Mouse (Mus musculus) cerebellum, postnatal 10 days (tissue): ENCODE results near the gene Irs3.

ENCODE experiments used
- DNase-seq, 2 experiments: peaks; one replicate each; pipeline ENCODE4 v3.0.0; 2021; ENCODE audit warnings: mixed read lengths in 2 of 2

Gene Irs3

DNA sequence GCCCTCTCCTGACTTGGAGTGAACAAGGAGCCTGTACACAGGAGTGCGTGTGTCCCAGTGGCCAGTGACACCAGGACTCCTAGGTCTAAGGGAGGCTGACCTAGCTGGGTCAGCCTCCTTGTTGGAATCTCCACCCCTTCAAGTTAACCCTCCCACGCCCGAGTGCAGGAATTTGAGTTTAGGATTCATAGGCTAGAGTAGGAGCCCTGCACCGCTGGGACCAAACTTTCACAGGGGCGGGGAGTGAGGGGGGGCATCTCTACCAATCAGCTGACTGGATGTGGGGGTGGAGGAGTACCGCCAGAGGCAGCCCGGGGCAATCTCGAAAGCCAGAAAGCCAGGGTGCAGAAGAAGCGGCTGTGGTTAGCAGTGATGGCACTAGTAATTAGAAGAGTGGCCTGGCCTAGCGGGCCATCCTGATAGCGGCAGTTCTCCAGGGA is at the start of gene Irs3:
TSS of gene Irs3 (minus strand) at position 63 of the 440 bp plus-strand sequence.
- no peak for DNase-seq

GRCm38 (mm10) chr5:137694796-137695195 is 49.3 kb upstream of the Irs3 start:
- no peak for DNase-seq

DNA sequence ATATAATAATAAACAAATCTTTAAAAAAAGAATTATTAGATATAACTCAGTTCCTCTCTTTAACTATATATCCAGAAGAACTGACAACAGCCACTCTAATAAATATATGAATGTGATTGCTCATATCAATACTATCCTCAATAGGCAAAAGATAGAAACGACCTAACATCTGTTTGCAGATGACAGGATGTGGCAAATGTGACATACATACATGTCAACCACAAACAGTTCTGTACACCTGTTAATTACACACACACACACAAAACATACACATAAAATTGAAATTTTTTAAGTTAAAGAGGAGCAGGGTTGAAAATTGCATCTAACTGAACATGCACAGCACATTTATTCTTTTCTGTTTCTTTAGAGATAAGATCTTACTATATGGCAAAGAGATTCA is 46.4 kb upstream of the Irs3 start:
- no peak for DNase-seq

GRCm38 (mm10) chr5:137690531-137690930 is 45.0 kb upstream of the Irs3 start:
- DNase-seq = no peak

DNA sequence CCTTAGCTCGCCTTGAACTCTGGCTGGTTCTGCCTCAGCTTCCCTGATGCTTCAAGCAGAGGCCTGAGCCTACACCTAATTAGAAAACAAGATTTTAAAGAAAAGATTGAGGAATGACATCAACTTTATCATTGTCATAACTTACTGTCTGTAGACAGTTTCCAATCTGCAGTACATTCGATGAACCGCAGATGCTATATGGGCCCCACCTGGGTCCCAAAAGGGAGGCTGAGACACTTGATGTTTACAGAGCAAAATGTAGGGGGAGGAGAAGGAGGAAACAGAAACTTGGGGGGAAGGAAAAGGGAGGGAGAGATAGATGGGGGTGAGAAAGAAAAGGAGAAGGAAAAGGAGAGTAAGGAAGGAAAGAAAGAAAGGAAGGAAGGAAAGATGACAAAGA is 44.5 kb upstream of the Irs3 start:
- DNase-seq = no peak

DNA sequence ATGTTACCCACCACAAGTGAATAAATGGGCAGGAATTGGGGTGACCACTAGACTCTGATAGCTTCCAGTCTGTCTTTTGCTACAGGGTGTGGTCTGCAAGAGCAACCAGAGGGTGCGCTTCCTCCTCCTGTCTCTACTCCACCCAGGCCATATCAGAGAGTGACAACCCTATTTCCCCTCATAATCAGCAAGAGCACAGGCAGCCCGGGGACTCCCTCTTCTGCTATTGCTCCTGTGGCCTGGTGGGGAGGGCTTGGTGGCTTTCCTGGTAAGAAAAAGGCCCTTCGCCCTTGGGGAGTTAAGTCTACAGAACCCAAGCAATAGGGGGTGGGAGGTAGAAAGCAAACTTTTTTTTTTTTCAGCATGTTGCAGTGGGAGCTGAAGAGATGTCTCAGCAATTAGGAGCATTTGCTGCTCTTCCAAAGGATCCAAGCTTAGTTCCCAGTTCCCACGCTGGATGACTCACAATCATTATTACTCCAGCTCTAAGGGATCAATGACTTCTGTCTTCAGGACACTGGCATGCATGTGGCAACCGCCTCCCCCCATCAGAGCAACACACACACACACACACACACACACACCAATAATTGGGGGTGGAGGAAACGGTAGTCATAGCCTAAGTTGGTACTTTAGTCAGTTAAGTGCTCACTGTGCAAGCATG is 40.7 kb upstream of the Irs3 start:
- no peak for DNase-seq

DNA sequence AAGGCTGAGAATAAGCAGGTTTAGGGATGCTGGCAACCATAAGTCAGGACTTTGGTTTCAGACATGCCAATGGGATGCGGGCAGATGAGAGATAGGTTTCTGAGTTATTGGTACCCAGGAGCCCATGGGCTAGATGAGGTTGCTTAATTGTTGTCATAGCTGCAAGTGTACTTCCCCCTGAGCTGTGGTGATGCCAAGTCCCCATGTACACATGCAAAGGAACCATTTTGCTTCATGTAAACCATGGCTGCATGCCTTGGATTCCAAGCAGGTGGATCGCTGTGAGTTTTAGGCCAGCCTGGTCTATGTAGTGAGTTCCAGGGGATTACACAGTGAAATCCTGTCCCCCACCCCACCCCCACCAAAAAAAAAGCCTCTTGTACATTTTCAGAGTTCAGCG is 40.1 kb upstream of the Irs3 start:
- no peak for DNase-seq

DNA sequence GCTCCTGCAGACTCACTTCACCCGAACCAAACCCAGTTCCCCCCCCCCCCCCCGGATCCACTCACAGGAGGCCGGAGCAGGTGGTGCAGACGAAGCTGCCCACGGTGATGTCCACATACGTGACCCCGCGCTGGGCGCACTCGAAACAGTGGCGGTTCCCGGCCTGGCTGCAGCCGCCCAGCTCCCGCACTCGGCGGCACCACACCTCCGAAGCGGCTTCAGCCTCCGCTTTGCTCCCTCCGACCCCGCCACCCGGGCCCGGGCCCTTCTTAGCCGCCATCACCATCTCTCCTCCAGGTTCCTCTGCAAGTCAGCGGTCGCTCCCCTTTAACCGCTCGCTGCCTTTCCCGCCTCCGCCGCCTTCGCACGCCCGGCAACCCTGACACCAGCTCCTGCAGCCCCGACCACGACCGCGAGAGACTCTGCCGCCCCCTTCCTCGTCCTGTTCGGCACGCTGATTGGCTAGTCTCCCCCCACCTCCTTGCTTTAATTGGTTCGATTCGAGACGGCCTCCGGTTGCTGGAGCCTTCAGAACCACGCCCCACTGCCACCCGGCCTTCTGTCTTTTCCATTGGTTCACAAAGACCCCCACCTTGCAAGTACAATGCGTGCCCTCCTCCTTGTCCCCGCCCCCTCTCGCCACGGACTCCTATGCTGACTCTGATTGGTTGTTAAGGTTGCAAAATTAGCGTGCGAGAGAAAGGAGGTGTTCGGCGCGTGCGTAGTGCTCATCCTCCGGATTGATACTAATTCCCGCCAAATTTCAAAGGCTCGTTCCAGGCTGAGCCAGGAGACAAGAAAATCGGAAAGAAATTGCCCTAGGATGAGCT is 39.0 kb upstream of the Irs3 start, which contains the start of gene Agfg2:
TSS of gene Agfg2 (minus strand) at position 433 of the 830 bp plus-strand sequence.
- peak; percentile 99 to 100 for DNase-seq

DNA sequence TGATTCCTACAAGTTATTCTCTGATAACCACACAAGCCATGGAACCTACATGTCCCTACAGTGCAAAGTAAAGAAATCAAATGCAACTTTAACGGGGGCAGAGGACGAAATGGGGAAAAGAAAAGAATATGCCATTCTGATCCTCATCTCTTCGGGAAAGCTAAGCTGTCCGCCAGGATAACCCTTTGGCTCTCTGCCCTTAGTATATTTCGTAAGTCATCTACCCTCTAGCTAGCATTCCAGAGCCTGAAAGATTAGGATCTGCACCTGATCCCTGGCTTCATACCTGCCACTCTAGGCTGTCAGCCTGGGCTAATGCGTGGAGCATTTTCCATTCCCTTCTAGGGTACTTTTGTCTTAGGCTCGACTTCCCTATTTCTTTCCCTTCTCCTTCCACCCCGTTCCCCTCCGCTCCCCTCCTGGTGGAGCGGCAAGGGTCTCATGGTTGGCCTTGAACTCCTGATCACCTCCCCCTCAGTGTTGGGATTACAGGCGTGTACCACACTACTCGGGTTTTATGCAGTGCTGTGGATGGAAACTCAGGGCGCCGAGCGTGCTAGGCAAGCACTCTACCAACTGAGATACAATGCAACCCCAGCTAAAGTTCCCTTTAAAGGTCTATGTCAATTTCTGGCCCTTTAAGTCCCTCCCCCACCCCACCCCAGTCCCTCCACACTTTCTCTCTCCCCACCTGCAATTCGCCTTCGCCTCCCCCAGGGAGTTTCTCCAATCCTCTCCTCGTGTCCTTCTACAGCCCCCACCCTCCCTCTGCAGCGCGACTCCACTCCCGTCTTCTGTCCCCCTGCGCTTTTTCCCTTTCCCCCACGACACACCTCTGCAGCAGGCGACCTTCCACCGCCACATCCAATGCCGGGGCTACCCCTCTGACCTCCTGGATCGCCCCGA is 38.1 kb upstream of the Irs3 start:
- peak; percentile 44 to 46 for DNase-seq

DNA sequence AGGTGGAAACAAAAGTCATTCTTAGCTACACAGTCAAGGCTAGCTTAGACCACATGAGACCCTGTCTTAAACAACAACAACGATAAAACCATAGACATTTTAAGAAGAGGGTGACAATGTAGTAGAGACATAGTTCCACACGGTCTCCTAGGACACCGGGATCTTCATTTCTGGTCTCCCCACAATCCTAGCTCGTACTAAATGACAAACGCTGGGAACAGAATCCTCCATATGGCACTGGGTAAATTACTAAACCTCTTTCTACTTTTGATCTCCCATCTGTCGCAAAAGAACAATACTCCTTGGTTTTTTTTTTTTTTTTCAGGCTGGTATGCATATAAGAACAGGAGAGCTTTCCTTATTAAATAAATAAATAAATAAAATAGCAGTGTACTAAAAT is 37.0 kb upstream of the Irs3 start:
- no peak for DNase-seq

DNA sequence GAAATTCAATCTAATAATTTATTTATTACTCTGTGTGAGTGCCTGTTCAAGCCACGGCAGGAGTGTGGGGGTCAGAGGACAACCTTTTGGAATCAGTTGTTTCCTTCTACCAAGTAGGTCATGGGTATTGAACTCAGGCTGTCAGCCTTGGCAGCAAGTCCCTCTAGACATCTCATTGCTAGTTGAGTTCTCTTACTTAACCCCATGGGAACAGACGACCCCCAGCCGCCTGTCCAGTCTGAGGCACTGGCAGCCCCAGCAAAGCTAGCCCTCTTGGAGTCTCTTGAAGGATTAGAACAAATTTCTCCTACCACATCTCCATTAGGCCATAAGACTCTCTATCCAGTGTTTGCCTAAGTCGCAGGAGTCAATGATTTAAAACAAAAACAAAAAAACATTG is 34.2 kb upstream of the Irs3 start:
- DNase-seq = no peak

- DNase-seq = no peak
Measured at GRCm38 (mm10) chr5:137678736-137679135, 33.2 kb upstream of the Irs3 start.

DNA sequence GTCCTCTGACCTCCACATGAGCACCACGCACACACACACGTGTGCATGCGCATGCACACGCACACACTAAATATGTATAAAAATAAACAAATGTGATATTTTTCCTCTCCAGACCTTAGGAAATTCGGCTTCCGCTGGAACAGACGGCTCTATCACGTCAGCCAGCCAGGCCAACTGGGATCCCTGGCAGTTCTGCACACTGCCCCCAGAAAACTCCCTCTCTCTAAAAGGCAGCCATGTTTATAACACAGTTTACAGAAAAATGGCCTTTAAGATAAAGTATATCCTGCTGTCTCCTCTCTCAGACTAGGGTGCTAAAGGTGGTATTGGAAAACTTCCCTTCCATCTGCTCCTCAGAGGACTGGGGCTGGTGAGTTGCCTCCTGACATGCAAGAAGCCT is 32.3 kb upstream of the Irs3 start:
- DNase-seq = no peak

- DNase-seq = no peak
Measured at GRCm38 (mm10) chr5:137674786-137675185, 29.3 kb upstream of the Irs3 start.

DNA sequence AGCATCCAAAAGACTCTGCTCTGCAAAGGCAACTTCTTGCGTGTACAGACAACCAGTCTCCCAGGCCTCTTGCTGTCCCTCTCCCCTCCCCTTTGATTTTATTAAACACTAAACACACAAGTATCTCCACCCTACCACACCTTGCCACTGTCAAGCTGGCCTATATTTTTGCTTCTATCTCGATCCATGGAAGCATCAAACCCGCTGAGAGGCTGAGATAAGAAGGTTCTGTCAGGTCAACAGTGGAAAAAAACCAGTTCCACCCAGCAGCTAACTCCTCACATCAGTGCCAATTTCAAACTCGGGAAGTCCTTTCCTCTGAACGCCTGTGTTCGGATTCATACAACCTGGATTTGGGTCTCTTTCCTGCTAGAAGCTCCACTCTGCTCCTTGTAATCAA is 27.5 kb upstream of the Irs3 start:
- no peak for DNase-seq

- DNase-seq = no peak
Measured at GRCm38 (mm10) chr5:137672361-137672760, 26.8 kb upstream of the Irs3 start.

DNA sequence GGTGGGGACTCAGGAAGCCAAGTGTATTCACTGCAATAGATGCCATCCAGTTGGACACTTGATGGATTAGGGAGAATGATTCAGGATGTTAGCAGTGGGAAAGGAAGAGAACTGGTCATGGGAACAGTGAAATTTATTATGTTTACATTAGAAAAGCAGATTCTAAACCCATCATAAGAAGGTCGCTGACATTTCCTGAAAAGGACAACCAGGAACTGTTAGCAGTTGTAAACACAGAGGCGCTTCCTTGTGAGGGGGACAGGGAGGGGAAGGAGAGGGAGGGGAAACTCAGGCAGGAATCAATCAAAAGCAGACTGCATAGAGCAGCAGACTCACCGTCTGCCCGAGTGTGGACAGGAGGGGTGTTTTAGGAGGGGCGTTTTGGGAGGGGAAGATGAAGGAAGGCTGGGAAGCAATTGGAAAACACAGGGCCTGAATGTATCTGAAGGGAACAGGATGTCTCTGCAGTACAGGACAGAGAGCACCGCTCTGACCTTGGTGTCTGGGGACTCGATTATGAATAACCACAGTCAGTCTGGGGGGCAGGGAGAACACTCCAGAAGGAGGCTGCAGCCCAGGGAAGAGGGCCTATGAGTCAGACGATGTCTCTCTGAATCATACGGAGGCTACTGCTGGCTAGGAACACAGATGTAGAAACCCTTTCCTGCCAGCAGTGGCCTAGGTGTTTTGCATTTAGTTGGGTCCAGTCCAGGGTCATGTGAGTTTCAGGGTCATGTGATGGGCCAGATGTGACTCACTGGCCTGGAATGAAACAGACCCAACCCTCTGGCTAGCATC is 26.1 kb upstream of the Irs3 start:
- no peak for DNase-seq

DNA sequence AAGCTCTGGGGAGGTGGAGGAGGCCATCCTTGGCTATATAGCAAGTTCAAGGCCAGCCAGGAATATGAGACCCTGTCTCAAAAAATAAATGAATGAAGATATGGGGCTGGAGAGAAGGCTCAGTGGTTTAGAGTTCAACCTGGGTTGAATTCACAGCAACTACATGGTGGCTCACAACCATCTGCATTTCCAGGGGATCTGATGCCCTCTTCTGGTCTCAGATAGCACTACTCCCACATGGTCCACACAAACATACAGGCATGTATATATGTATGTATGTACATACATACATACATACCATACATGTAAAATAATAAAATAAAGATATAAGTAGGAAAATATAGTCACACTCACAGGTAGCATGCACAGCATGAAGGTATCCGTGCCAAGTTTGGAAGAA is 24.7 kb upstream of the Irs3 start:
- DNase-seq = peak in 1 of 2 experiments; percentile 40

- peak; percentile 56 to 58 for DNase-seq
Measured at GRCm38 (mm10) chr5:137668971-137669370, 23.5 kb upstream of the Irs3 start.

DNA sequence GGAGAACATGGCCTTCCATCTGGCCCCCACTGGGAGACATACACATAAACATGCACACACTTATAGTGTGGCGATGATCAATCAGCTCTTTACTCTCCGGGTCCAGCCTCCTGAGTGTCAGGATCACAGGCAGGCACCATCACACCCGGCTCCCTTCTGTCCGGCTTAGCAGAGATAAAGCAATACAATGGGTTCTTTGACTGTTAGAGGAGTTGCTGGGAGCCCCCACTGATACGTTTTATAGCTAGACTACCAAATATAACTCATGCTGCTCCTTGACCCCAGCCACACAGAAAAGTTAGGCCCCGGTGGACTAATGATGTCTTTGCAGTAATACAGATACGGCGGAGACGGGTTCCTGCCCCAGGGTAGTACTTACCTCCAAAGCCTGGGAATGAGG is 17.5 kb upstream of the Irs3 start:
- no peak for DNase-seq

GRCm38 (mm10) chr5:137660064-137660688 is 14.7 kb upstream of the Irs3 start:
- peak in 1 of 2 experiments; percentile 4 for DNase-seq

DNA sequence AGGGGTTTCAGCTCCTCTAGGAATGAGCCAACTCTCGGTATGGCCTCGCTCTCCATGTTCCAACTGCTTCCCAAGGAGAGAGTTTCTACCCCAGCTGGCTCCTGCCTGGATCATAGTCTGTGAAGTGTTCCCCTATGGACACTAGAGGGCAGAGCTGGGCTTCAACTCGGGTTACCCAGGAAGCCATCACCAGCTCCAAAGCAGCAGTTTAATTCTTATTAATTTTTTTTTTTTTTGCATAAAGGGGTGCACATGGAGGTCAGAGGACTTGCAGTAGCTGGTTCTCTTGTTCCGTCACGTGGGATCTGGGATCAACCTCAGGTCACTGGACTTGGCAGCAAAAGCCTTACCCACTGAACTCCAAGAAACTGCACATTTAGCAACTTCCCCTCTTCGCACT is 11.5 kb upstream of the Irs3 start:
- DNase-seq = peak; percentile 87 to 89
